Mouse (Mus musculus): ENCODE results near the gene Ube2c. TPM values are rescaled to one million over a fixed set of nuclear protein-coding genes. Genes with fewer than 3 reads are reported as not detected.
A peak's percentile ranks its signal among the peaks of the same experiment; 100 is the strongest.

Ube2c gene
- polyA plus RNA-seq, 1 experiment = 327 TPM

GRCm38 (mm10) chr2:164784869-164785420 lies 15.2 kb downstream of the Ube2c start:
- no peak overlapping the region for H3K27ac ChIP-seq (ENCODE audit: control insufficient read depth, insufficient read depth, low read length)

DNA sequence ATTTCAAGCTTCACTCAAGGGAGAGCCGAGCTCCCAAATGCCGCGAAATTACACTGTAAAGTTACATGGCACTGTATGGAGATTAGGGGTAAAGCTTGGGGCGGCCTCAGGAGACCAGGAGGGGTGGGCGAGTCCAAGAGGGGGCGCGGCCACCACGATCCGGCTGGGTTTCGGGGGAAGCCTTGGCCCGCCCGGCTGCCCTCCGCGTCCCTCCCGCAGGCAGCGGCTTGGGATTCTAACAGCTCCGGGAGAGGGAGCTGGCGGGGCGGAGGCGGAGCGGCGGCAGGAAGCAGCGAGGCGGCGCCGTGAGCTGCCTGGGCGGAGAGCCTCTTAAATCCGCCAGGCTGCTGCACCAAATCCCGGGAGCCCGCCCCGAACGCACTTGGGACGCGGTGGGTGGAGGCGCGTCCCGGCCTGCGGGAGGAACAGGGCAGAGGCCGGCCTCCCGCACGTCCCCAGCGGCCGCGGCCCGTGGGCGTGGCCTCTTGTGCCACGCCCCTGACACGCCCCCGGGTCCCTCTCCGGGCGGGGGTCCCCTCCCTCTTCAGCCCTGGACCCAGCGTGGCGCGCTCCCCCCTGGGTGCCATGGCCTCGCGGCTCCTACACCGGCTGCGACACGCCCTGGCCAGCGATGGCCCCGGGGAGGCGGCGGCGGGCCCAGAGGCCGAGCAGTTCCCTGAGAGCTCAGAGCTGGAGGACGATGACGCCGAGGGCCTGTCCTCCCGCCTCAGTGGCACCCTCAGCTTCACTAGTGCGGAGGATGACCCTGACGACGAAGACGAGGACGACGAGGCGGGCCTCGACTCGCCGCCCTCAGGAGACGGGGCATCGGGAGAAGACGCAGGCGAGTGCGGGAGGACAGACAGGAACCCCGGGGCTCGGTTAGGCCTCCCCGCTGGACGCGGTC lies 16.0 kb downstream of the Ube2c start, which contains the start of gene Snx21:
Snx21 (plus strand) TSS at position 343 of the 907 bp plus-strand sequence.
- under 1% methylated on average over 88 of the region's 89 CpGs for WGBS
- TF ChIP-seq POLR2A (IDR thresholded peaks at IDR 0.05; ENCODE audit: control insufficient read depth, extremely low read depth, insufficient read depth, low read length, poor library complexity) (no peak), CTCF (IDR thresholded peaks at IDR 0.05; ENCODE audit: borderline replicate concordance, control insufficient read depth, extremely low read depth, insufficient read depth, low read length, poor library complexity) (no peak; the same call in 1 of the 2 replicates)
- peak; percentile 61 for DNase-seq
- H3K27ac ChIP-seq (ENCODE audit: control insufficient read depth, insufficient read depth, low read length) = no peak within 1 kb of the TSS
- peaks cover 8% of the 10 kb centered on the region for H3K4me1 ChIP-seq (replicated peaks; ENCODE audit: control insufficient read depth, insufficient read depth, low read length)
- no peaks in the 10 kb centered on the region for H3K36me3 ChIP-seq (ENCODE audit: control insufficient read depth, insufficient read depth, low read length)
- H3K27me3 ChIP-seq (ENCODE audit: control insufficient read depth, insufficient read depth, low read length) = no peaks in the 10 kb centered on the region
- H3K4me3 ChIP-seq (ENCODE audit: control insufficient read depth, insufficient read depth, low read length) = peak within 1 kb of the TSS; percentile 75

More at GRCm38 (mm10) chr2:164784869-164785420, 15.2 kb downstream of the Ube2c start:
- Histone ChIP-seq H3K27me3 (ENCODE audit: control insufficient read depth, insufficient read depth, low read length) (no peaks in the 10 kb centered on the region), H3K4me1 (replicated peaks; ENCODE audit: control insufficient read depth, insufficient read depth, low read length) (peaks cover 8% of the 10 kb centered on the region), H3K4me3 (ENCODE audit: control insufficient read depth, insufficient read depth, low read length) (no peak overlapping the region; the same call in 1 of the 2 replicates), H3K36me3 (ENCODE audit: control insufficient read depth, insufficient read depth, low read length) (no peaks in the 10 kb centered on the region)
- TF ChIP-seq CTCF (IDR thresholded peaks at IDR 0.05; ENCODE audit: borderline replicate concordance, control insufficient read depth, extremely low read depth, insufficient read depth, low read length, poor library complexity) (no peak), POLR2A (IDR thresholded peaks at IDR 0.05; ENCODE audit: control insufficient read depth, extremely low read depth, insufficient read depth, low read length, poor library complexity) (no peak)
- DNase-seq = no peak
- 15% methylated on average over 7 of the region's 7 CpGs for WGBS

DNA sequence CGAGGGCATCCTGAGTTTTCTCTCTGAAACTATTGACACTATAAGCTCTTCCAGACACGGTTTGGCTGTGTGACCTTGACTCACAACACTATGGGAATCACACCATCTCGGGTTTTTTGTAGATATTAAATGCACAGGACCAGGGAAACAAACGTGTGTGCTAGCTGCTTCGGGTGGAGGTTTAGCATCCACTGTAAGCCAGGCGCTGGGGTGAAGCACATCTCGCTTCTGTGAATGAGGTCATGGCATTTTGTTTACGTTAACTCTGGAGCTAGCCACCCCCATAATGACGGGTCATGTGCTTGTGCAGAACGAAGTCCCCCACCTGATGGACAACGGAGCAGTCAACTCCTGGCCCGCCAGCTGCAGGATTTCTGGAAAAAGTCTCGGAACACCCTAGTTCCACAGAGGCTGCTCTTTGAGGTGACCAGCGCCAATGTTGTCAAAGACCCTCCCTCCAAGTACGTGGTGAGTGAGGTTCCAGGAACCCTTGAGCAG lies 16.7 kb downstream of the Ube2c start:
- Histone ChIP-seq H3K27ac (ENCODE audit: control insufficient read depth, insufficient read depth, low read length) (no peak overlapping the region), H3K4me1 (replicated peaks; ENCODE audit: control insufficient read depth, insufficient read depth, low read length) (peaks cover 8% of the 10 kb centered on the region), H3K27me3 (ENCODE audit: control insufficient read depth, insufficient read depth, low read length) (no peaks in the 10 kb centered on the region), H3K36me3 (ENCODE audit: control insufficient read depth, insufficient read depth, low read length) (no peaks in the 10 kb centered on the region), H3K4me3 (ENCODE audit: control insufficient read depth, insufficient read depth, low read length) (peak overlapping the region; percentile 75)
- TF ChIP-seq POLR2A (IDR thresholded peaks at IDR 0.05; ENCODE audit: control insufficient read depth, extremely low read depth, insufficient read depth, low read length, poor library complexity) (no peak), CTCF (IDR thresholded peaks at IDR 0.05; ENCODE audit: borderline replicate concordance, control insufficient read depth, extremely low read depth, insufficient read depth, low read length, poor library complexity) (no peak)
- 30% methylated on average over 15 of the region's 15 CpGs for WGBS
- DNase-seq = no peak

GRCm38 (mm10) chr2:164787032-164787431 lies 17.3 kb downstream of the Ube2c start:
- WGBS = 66% methylated on average over 3 of the region's 3 CpGs
- H3K27ac ChIP-seq (ENCODE audit: control insufficient read depth, insufficient read depth, low read length) = no peak overlapping the region
- no peak overlapping the region for H3K4me3 ChIP-seq (ENCODE audit: control insufficient read depth, insufficient read depth, low read length)
- no peak for TF ChIP-seq CTCF (IDR thresholded peaks at IDR 0.05; ENCODE audit: borderline replicate concordance, control insufficient read depth, extremely low read depth, insufficient read depth, low read length, poor library complexity)
- no peak for TF ChIP-seq POLR2A (IDR thresholded peaks at IDR 0.05; ENCODE audit: control insufficient read depth, extremely low read depth, insufficient read depth, low read length, poor library complexity)
- H3K27me3 ChIP-seq (ENCODE audit: control insufficient read depth, insufficient read depth, low read length) = no peaks in the 10 kb centered on the region
- no peak for DNase-seq
- peaks cover 8% of the 10 kb centered on the region for H3K4me1 ChIP-seq (replicated peaks; ENCODE audit: control insufficient read depth, insufficient read depth, low read length)
- 0 out of 2 replicates have a peak, but pooled peaks cover 4% of the 10 kb centered on the region for H3K36me3 ChIP-seq (ENCODE audit: control insufficient read depth, insufficient read depth, low read length)

- 89% methylated on average over 10 of the region's 10 CpGs for WGBS
- Histone ChIP-seq H3K4me3 (ENCODE audit: control insufficient read depth, insufficient read depth, low read length) (no peak overlapping the region), H3K4me1 (replicated peaks; ENCODE audit: control insufficient read depth, insufficient read depth, low read length) (peaks cover 8% of the 10 kb centered on the region), H3K27ac (ENCODE audit: control insufficient read depth, insufficient read depth, low read length) (no peak overlapping the region), H3K27me3 (ENCODE audit: control insufficient read depth, insufficient read depth, low read length) (no peaks in the 10 kb centered on the region), H3K36me3 (ENCODE audit: control insufficient read depth, insufficient read depth, low read length) (0 out of 2 replicates have a peak, but pooled peaks cover 8% of the 10 kb centered on the region)
- no peak for DNase-seq
- TF ChIP-seq POLR2A (IDR thresholded peaks at IDR 0.05; ENCODE audit: control insufficient read depth, extremely low read depth, insufficient read depth, low read length, poor library complexity) (no peak), CTCF (IDR thresholded peaks at IDR 0.05; ENCODE audit: borderline replicate concordance, control insufficient read depth, extremely low read depth, insufficient read depth, low read length, poor library complexity) (no peak)
These were observed 18.1 kb downstream of the Ube2c start for GRCm38 (mm10) chr2:164787779-164788178.

DNA sequence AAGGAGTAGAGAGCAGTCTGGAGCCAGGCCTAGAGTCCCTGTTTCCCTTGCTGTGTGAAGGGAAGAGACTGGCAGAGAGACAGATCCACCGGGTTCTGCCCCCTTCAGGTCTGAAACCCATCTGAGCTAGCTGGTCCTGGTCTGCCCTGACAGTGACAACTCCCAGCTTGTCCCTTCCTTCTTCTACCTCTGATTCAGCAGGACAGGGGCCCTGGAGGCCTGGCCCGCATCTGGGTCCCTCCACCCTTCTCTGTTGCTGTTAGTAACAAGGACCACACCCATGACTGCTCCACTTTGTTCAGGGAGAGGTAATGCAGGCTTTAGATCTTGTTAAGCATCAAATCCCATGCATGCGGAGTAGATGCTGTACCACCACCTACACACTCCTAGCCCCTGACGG lies 18.7 kb downstream of the Ube2c start:
- no peak overlapping the region for H3K4me3 ChIP-seq (ENCODE audit: control insufficient read depth, insufficient read depth, low read length)
- H3K27me3 ChIP-seq (ENCODE audit: control insufficient read depth, insufficient read depth, low read length) = no peaks in the 10 kb centered on the region
- TF ChIP-seq POLR2A (IDR thresholded peaks at IDR 0.05; ENCODE audit: control insufficient read depth, extremely low read depth, insufficient read depth, low read length, poor library complexity) (no peak), CTCF (IDR thresholded peaks at IDR 0.05; ENCODE audit: borderline replicate concordance, control insufficient read depth, extremely low read depth, insufficient read depth, low read length, poor library complexity) (no peak)
- 93% methylated on average over 4 of the region's 4 CpGs for WGBS
- 0 out of 2 replicates have a peak, but pooled peaks cover 8% of the 10 kb centered on the region for H3K36me3 ChIP-seq (ENCODE audit: control insufficient read depth, insufficient read depth, low read length)
- no peak overlapping the region for H3K27ac ChIP-seq (ENCODE audit: control insufficient read depth, insufficient read depth, low read length)
- no peak for DNase-seq
- peaks cover 8% of the 10 kb centered on the region for H3K4me1 ChIP-seq (replicated peaks; ENCODE audit: control insufficient read depth, insufficient read depth, low read length)
